Mouse (Mus musculus) brain, embryonic 14.5 days (tissue): Measurements from ENCODE around the gene Phldb3. TPM values are rescaled to one million over a fixed set of nuclear protein-coding genes. Genes with fewer than 3 reads are reported as not detected.

Source experiments
- DNase-seq: peaks from one replicate; pipeline ENCODE4 v3.0.0-alpha.2; 2011; ENCODE audit warnings: low read depth
- CTCF ChIP-seq: fragments of 200-500 bp; IDR thresholded peaks from 2 replicates; pipeline ENCODE4 v1.5.1; 2012; ENCODE audit warnings: inconsistent platforms, mild to moderate bottlenecking, moderate library complexity, borderline replicate concordance; ENCODE audit not compliant: insufficient read depth, insufficient read length; ENCODE audit errors: extremely low read depth
- POLR2A ChIP-seq: fragments of 200-500 bp; IDR thresholded peaks from 2 replicates; pipeline ENCODE4 v1.6.1; 2012; ENCODE audit warnings: mild to moderate bottlenecking, inconsistent platforms, borderline replicate concordance; ENCODE audit not compliant: poor library complexity, insufficient read depth, insufficient read length, severe bottlenecking; ENCODE audit errors: extremely low read depth
- polyA plus RNA-seq: library from polyadenylated mRNA; depleted of rRNA; stranded (reverse); fragments of >200 nt; gene quantifications from 2 replicates; pipeline ENCODE4 v1.2.3, GENCODE M21; 2012

Gene Phldb3
- polyA plus RNA-seq, 1 experiment = 0.30 TPM

GRCm38 (mm10) chr7:24587330-24588105, 23.0 kb upstream of the Phldb3 start, which contains the start of the genes Ethe1 and Zfp575:
Ethe1 (plus strand) TSS chr7:24587543.
Zfp575 (minus strand) TSS chr7:24587641.
- TF ChIP-seq POLR2A (peak; percentile 69; the same call in 1 of the 2 replicates), CTCF (no peak)
- DNase-seq = peak; percentile 94

- TF ChIP-seq POLR2A = no peak
- TF ChIP-seq CTCF = no peak
- no peak for DNase-seq
Observed at GRCm38 (mm10) chr7:24588336-24588735, 22.2 kb upstream of the Phldb3 start.

GRCm38 (mm10) chr7:24591735-24592134, 18.8 kb upstream of the Phldb3 start:
- DNase-seq = no peak

GRCm38 (mm10) chr7:24592163-24592562, 18.4 kb upstream of the Phldb3 start:
- TF ChIP-seq POLR2A (no peak), CTCF (no peak)
- no peak for DNase-seq

More at GRCm38 (mm10) chr7:24591735-24592134, 18.8 kb upstream of the Phldb3 start:
- no peak for TF ChIP-seq CTCF
- no peak for TF ChIP-seq POLR2A

GRCm38 (mm10) chr7:24592781-24593180, 17.8 kb upstream of the Phldb3 start:
- TF ChIP-seq POLR2A = no peak
- TF ChIP-seq CTCF = no peak
- no peak for DNase-seq

GRCm38 (mm10) chr7:24593621-24594308, 16.8 kb upstream of the Phldb3 start:
- peak; percentile 80 for DNase-seq
- peak; percentile 65; the same call in 1 of the 2 replicates for TF ChIP-seq POLR2A
- TF ChIP-seq CTCF = no peak

GRCm38 (mm10) chr7:24594309-24594803, 16.2 kb upstream of the Phldb3 start:
- TF ChIP-seq CTCF (no peak), POLR2A (no peak)
- DNase-seq = no peak

GRCm38 (mm10) chr7:24595464-24595863, 15.1 kb upstream of the Phldb3 start:
- no peak for TF ChIP-seq CTCF
- TF ChIP-seq POLR2A = no peak
- no peak for DNase-seq

- TF ChIP-seq CTCF (no peak), POLR2A (no peak)
- no peak for DNase-seq
Observed at GRCm38 (mm10) chr7:24598121-24598520, 12.4 kb upstream of the Phldb3 start.

GRCm38 (mm10) chr7:24599211-24600067, 11.1 kb upstream of the Phldb3 start:
- TF ChIP-seq POLR2A (no peak), CTCF (peak; percentile 15; the same call in 1 of the 2 replicates)
- no peak for DNase-seq

- TF ChIP-seq CTCF = peak; percentile 100
- no peak for TF ChIP-seq POLR2A
- peak; percentile 97 for DNase-seq
Observed at GRCm38 (mm10) chr7:24600941-24601597, 9.5 kb upstream of the Phldb3 start.

GRCm38 (mm10) chr7:24605561-24605960, 5.0 kb upstream of the Phldb3 start:
- no peak for TF ChIP-seq POLR2A
- TF ChIP-seq CTCF = no peak
- DNase-seq = no peak
